Mouse (Mus musculus) megakaryocyte-erythroid progenitor cell, adult 5-6 weeks (primary cell): ENCODE measurements around the gene Frmd8. TPM values are rescaled to one million over a fixed set of nuclear protein-coding genes. Genes with fewer than 3 reads are reported as not detected.

ENCODE experiments used
- ATAC-seq: replicated peaks from 2 replicates; pipeline ENCODE4 v1.8.0; 2016; ENCODE audit warnings: mild to moderate bottlenecking, inconsistent platforms; ENCODE audit not compliant: severe bottlenecking, poor library complexity, low FRiP score, low TSS enrichment
- total RNA-seq, 2 experiments: library from RNA; stranded (forward) in 1 of 2; stranded (reverse) in 1 of 2; fragments of 200-1000, 215-1000 nt in 1 of 2; fragments of >200 nt in 1 of 2; fragmentation: Nextera tagmentation in 1 of 2; gene quantifications; 2 replicates each; pipeline ENCODE4 v1.2.3; 2014 to 2017

The Frmd8 gene
- total RNA-seq, 2 experiments from 2014 or later = 12.5 to 14.3 TPM

DNA sequence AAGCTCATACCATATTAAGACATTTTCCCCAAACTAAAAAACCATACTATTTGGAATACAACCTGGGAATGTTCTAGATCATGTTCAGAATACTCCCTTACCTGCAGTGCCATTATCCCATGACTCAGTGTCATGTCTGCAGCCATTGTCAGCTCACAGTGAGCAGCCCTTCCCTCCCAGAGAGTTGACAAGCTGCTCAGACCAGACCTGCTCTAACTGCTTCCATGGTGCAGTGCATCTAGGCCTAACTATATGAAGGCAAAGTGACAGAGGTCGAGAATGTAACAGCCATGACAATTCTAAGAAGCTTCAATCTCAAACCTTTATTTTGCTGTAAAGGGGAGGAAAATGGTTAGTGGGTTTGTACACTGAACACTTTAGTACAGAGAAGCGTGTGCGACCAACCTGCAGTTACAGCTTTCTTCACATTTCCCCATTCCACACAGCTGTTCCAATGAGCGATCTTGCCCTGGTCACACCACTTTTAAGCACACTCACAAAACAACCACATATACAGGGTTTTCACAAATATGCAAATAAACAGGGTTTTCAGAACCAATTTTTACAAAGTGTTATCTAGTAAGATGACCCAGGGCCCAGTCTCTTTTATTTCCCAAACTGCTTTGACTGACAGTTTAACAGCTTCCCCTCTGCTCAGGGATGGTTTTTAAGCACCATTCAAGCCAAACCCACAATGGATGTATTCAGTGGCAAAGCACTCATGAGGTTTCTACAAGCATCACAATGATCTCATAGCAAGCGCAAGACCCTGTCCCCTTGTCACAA is 32.9 kb downstream of the Frmd8 start:
- no peak for ATAC-seq

DNA sequence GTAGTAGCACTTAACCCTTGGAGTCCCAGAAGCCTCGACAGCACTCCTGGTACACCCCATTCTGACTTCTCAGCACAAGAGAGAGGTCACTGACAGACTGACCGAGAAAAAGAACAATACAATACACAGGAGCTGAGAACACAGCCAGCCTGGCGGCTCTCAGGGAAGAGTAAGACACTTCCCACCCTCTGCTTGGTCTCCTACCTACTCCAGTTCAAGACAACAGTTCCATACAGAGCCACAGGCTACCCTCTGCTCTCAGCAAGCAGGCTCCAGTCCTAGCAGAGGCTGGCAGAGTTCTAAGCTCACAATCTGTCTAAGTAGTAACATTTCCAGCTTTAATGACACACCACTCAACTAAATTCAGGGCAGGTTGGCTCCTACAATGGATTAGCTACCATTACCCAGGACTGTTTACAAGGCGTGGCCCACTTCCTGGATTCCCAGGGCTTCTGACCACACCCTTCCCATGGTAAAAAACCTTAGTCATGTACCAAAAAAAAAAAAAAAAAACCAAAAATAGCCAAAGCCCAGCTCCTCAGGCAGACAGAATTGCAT is 33.6 kb downstream of the Frmd8 start:
- ATAC-seq = no peak

DNA sequence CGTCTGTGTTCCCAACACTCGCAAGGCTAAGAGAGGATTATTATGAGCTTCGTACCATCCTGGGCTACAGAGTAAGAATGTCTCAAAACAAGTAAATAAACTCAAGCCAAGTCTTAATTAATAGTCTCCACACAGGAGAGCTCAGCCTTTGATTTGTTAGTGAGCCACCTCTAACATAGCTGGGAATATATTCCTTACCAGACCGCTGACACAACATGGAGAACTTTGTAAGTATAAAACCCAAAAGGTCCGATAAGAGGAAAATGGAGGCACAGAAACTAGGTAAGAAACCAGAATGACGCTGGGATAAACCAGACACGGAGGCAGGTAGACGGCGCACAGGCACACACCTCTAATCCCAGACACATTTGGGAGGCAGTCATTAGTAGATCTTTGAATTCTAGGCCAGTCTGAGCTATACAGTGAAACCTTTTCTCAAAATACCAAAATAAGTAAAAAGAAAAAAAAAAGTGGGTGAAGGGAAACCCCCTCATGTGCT is 34.1 kb downstream of the Frmd8 start:
- ATAC-seq = no peak

DNA sequence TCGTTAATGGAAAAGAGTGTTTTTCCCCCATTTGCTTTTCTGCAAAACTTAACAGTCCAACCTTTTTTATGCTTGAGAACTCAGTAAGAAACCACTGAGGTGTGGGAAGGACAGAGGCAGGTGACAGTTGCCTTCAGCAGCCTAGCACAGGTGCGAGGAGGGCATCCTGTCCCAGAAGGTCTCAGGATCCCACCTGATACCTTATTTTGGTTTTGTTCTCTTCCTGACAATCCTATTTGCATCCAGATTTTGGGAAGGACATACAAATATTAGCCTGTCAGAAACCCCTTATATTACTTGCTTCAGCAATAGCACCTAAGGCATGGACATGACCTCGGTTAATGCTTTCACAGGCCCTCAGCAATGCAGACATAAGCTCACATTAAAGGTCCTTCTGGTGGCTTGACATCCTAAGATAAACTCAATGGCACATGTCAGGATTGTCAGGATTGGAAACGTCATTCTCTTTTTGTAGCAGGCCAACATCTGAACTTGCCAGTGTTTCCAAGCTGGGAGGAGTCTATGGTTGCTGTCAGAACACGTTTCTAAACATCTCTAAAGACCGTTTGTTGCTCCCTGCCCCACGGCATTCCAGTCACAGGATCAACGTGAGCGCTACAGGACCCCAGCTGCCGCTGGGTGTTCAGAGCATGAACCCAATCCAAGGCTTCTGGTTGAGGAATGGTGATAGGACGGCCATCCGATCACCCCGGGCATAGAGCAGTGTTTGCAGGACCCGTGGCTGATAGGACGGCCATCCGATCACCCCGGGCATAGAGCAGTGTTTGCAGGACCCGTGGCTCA is 34.8 kb downstream of the Frmd8 start:
- ATAC-seq = no peak

DNA sequence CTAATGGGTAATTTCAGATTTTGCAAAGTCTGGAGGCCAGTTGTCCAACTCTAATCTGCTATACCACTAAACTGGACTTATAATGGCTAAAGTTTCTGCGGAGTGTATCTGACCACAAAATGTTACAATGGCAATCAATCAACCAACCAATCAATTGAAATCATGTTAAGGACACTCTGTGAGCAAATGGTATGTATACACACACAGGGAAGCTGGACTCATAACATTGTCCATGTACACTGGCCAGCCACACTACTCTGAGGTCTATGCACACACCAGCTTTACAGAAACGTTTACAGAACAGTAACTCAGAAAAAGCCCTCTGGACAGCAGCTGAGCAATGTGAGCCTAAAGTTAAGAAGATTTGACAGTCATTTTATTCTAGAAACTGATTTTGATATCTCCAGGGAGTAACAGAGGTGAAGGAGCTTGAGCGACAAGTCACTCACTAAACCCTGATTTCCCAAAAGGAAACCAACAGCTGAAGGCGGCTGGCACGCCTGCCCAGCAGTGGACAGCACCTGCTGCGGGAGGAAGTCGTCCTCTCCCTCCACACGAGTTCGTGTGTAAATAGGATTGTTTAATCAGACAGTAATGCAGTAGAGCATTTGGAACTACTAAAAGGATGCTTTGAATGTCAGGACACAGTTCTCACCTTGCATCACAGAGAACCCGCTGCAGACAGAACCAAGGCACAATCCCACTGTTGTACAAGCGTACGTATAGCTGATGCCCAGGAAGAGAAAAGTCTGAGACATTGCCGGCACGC is 35.6 kb downstream of the Frmd8 start:
- no peak for ATAC-seq

DNA sequence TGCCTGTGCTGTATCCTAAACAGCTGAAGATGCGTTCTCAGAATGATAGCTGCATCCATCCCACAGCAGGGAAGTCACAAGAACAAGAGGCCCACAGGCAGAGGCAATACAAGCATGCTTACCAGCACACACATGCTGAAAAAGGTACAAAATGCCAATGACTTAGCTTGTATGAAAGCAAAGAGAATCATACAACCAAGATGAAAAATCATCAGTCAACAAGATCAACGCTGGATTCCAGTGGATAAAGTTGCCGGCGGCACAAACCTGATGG is 36.2 kb downstream of the Frmd8 start:
- no peak for ATAC-seq

DNA sequence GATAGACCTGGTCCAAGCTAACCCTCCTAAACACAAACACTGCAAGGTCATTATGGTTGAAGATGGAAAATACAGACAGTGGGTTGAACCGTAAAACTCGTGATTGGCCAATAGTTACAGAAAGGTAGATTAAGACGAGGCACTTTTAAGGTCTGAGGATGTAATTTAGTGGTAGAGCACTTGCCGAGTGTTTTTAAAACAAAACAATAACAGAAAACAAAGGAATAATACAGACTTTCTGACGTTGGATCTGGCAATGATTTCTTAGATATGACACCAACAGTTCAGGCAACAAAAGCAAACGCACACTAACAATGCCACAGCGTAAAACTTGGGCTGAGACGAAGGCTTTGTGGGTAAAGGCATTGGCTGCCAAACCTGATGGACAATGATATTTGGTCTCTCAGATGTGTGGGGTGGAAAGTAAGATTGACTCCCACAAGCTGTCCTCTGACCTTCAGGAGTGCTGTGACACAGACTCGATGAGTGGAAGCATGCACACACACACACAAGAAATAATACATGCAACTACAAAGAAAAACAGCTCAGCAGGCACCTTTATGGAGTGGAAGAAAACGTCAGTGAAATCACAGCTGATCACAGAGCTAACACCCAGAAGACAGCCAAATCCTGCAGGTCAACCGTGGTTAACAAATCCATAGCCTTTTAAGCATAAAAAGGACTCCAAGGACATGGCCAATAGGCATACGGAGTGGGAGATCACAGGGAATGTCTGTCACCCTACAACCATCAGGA is 36.8 kb downstream of the Frmd8 start:
- no peak for ATAC-seq

DNA sequence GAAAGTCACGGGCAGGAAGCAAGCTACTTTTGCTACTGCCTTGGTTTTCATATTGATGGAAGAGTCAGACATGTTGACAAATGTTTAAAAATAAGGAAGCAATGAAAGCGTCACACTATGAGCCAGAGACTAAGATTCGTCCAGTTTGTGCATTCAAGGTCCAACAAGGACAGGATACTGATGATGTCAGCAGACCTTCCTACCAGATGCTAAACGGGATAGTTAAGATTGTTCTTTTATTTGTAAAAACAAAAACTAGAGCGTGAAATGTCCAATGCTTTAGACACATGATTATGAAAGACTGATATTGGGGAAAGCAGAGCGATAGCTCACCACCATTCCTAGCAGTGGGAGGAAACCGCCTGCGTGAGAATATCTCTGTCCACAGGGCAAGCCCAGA is 37.5 kb downstream of the Frmd8 start:
- ATAC-seq = no peak

DNA sequence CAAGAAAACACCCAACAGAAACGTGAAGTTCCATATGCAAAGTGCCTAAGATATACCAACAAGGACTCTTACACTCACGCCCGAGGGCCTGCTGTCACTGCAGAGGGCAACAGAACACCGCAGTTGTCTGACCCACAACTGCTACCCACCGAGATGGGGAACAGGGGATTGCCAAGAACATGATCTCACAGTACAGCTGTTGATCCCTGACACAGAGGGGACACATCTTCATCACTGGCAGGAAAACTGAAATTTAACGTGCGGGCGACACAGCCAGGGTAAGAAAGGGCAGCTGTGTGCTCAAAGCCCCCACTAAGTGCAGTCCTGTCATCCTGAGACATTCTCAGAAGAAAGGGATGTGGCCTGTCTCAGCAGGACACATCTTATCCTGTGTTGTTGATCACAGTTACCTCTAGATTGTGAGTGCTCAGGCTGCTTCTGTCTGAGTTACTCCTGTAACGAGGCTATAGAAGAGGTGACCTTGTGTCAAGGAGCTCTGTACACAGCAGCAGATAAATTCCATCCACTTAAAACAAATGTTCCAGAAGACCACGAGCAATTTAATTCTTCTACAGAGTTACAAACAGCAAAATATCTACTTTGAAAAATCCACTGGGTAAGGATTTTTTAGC is 38.0 kb downstream of the Frmd8 start:
- ATAC-seq = no peak

DNA sequence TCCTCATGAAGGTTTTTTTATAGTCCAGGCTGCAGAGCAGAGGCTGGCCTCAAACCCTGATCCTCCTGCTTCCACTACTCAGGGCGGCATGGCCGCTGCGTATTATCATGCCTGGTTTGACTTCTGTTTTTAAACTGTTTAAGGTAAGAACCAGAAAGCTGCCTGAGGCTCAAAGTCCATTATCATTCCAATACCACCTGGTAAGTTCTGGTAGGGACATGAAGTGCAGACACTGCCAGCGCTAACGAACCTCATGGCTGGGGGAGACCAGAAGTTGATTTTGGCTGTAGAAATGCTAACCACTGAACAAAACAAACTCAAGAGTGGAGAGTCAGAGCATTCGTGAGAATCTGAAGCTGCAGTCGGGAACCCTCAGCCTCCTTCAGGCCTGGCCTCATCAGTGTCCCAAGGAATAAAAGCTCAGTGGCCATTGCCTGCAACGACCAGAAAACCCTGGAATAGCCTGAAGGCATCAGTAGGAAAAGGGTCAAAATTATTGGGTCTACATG is 39.1 kb downstream of the Frmd8 start:
- ATAC-seq = no peak

DNA sequence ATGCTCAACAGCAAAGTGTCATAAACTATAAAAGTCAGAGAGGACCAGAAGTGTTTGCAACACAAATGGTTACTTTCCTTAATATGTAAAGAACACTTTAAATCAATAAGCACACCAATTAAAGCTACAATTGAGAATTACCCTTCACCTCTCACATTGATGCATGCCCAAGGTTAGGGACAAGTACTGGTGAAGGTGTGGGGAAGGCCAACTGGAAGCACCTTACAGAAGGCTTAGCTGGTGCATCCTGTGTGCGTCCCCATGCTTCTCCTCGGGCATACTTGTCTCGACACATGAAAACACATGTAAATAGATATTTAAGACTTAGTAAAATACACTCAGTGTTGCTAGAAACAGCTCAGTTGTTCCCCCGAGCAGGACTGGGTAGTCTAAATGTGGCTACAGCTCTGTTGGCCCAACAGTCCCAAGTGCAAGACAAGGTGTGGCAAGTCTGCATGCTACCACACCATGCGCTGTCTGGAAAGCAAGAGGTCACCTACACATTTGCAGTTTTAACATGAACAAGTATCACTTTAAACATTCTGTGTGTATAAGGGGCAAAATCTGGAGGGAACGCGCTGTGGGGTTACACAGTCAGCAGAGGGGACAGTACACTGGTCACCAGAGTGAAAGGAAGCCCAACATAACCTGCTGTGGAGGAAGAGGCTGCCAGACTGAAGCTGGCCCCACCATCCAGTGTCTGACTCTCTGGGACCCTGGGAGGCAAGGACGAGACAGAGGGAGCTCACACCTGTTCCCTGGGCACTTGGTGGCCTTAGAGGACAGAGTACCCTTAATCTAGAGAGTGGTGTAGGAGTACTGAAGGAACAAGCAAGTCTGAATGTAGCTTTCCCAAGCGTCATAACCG is 39.8 kb downstream of the Frmd8 start:
- ATAC-seq = no peak

DNA sequence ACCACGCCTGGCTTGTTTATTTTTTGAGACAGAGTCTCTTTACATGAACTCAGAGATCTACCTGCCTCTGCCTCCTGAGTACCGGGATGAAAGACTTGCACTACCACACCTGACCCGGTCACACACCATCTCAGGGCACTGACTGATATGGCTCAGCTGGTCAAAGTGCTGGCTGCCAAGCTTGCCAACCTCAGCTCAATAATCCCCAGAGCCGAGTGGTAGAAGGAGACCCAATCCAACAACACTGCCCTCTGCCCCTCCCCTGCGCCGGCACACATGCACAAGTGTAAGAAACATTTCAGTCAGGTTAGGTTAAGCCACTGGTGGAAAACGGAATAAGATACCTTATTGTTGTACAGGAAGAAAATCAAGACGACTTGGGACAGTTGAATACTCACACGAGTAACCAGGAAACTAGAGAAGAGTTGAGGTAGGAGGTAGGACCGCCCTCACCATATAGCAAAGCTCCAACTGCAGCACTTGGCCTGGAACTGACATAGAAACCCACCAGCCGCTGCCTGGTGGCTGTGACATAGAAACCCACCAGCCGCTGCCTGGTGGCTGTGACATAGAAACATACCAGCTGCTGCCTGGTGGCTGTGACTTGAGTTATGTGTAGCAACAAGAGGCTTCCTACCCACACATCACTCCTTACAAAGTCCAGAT is 40.7 kb downstream of the Frmd8 start:
- ATAC-seq = no peak

DNA sequence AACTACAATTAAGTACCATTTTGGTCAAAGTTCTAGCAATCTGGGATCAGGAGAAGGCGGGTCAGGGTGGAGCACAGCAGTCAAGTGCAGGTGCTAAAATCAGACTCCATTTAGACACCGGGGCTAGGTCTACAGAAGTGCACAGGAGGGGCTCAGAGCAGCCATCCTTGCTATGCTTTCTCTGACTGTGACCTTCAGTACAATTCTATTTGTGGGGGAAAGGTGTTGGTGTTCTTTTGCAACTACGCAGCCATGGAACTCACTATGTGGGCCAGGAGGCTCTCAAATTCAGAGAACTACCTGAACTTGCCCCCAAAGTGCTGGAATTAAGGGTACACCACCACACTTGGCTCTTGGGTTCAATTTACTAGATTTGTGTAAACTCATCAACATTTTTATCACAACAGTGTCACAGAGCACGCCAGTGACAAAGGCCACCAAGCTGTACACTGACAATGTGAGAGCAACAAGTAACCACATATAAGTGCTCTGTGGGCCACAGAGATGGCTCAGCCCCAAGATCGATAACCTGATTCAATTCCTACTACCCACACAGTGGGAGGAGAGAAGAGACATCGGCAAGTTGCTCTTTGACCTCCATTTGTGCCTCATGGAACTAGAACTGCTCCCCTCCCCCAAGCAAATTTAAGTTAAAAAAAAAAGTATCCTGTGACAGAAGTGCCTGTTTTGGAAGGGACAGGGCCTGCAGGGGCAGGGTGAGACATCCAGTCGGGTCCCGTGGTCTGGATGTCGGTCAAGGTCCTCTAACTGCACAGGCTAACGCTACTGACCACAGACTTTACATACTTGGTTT is 41.6 kb downstream of the Frmd8 start:
- no peak for ATAC-seq

DNA sequence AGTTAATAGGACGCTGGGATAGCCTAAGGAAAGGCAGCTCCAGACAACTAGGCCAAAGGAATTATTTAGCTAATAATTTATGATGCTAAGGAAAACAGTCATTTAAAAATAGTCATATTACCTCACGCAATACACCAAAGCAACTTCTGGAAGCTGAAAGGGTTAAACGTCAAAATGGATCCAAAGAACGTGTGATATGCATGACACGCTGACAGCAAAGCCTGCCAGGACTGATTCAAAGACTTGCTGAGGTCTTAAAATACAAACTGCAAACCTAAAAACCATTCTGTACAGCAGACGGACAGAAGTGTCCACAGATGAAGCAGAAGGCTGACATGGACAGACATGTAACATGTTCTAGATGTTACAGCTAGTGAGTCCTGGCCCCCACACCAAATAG is 42.7 kb downstream of the Frmd8 start:
- ATAC-seq = no peak

DNA sequence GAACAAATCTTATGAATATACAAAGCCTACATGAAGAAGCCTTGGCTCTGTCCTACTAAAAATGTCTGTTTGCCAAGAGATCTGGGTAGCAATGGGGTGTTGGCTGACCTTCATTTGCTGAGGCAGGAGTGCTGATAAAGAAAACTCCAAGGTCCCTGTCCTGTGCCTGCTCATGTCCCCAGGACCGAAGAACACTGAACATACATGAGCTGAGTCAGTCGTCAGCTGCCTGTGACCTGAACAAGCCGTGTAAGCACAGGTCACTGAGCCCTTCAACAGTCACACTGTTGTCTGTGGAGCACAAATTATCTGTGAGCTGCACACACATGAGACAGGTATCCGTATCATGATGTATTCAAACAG is 43.1 kb downstream of the Frmd8 start:
- no peak for ATAC-seq

DNA sequence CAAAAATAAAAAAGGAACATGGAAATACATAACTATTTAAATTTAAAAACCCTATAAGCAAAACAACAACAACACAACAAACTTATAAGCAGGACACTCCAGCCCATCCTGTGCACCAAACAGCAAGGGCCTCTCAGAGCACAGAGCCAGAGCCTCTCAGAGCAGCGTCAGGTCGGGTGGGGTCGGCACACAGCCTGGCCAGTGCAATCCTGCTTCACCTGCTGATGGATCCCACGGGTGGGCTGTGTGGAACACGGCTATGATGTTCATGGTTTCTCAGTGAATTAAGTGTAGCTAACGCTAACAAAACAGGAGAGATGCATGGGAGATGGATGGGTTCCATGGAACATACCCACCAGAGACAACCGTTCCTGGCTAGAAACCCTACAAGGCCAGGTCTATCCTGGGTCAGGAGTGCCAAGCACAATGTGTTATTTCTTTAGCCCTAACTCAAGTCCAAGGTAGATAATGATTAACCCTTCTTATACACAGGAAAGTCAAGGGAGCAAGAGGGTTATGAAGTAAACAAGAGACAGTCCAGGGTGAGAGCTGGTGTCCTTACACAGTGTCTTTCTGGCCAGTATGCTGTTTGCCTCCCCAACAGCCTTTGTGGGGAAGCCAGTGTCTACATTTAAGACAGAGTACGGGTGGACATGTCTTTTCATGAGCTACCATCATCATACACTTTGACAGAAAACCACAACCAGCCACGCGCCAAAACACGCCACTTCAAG is 43.7 kb downstream of the Frmd8 start:
- ATAC-seq = no peak
